Mouse (Mus musculus) brown adipose tissue, adult 24 weeks (tissue): ENCODE measurements around the gene Ctdsp1. TPM values are rescaled to one million over a fixed set of nuclear protein-coding genes. Genes with fewer than 3 reads are reported as not detected.
A peak's percentile ranks its signal among the peaks of the same experiment; 100 is the strongest.

ENCODE experiments used
- H3K27ac ChIP-seq: fragments of 200-500 bp; replicated peaks from 2 replicates; pipeline ENCODE4 v1.5.1; 2012; ENCODE audit warnings: low read depth, mild to moderate bottlenecking, low read length
- H3K4me1 ChIP-seq: fragments of 200-500 bp; 2 replicates; pipeline ENCODE4 v1.6.1; 2012; ENCODE audit warnings: low read length, mixed read lengths; ENCODE audit not compliant: control insufficient read depth, insufficient read depth, insufficient read length
- H3K4me3 ChIP-seq: fragments of 200-500 bp; 2 replicates; pipeline ENCODE4 v1.5.1; 2012; ENCODE audit warnings: low read depth, mild to moderate bottlenecking, low read length, moderate library complexity; ENCODE audit not compliant: insufficient read depth
- polyA plus RNA-seq: library from polyadenylated mRNA; stranded (reverse); fragments of >200 nt; gene quantifications from 2 replicates; pipeline ENCODE4 v1.2.4, GENCODE M21; 2012; ENCODE audit not compliant: missing spikeins, insufficient read depth, insufficient read length

The Ctdsp1 gene
- polyA plus RNA-seq, 1 experiment = 98.0 TPM

DNA sequence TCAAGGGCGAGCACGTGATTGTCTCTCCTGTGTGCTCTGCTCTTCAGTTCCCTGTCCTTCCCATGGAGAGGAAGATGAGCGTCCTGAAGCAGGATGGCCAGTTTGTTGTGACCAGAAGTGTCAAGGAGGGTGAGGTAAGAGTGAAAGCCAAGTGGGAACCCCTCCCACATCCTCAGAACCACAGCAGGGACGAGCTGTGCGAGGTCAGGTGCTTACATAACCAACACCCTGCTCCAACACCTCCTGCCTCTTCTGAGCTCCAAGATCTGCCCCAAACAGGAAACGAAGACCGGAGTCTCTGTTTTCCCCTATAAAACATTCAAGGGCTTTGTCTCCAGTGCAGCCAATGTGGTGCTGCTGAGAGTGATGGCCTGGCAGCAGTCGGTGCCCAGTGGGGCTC is 27.0 kb upstream of the Ctdsp1 start:
- Histone ChIP-seq H3K27ac (no peak overlapping the region), H3K4me1 (peaks cover 5% of the 10 kb centered on the region), H3K4me3 (no peak overlapping the region)

DNA sequence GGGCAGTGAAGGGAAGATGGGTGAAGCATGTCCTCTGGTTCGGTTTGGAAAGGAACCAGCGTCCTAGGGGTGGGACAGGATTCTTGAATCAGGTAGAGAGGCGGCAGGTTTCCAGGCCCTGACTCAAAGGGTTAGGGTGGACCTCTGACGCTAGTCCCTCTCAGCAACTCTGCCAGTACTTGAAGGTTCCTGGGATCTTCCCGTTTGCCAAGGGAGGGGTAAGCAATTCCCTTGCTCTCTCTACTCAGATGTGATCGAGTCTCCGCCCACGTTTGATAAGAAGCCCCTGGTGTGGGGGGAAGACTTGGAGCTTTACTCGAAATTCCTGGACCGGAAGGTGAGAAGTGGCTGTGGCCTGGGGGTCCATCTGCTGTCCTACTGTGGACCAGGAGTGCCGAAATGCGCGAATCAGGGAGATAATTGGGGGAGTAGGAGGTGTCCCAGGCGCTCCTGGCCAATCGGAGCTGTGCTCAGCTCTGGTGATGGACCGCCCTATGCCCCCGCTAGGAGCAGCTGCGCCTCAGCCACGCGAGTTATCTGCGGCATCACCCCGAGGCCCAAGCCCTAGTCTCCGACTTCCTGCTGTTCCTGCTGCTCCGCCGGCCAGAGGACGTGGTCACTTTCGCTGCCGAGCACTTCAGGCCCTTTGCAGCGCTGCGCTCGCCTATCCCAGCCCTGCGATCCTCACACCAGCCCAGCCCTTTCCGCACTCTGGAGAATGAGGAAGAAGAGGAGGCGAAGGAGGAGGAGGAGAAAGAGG is 23.2 kb upstream of the Ctdsp1 start:
- H3K27ac ChIP-seq = peak overlapping the region; percentile 45
- peak overlapping the region; percentile 19 for H3K4me3 ChIP-seq
- H3K4me1 ChIP-seq = peaks cover 5% of the 10 kb centered on the region

DNA sequence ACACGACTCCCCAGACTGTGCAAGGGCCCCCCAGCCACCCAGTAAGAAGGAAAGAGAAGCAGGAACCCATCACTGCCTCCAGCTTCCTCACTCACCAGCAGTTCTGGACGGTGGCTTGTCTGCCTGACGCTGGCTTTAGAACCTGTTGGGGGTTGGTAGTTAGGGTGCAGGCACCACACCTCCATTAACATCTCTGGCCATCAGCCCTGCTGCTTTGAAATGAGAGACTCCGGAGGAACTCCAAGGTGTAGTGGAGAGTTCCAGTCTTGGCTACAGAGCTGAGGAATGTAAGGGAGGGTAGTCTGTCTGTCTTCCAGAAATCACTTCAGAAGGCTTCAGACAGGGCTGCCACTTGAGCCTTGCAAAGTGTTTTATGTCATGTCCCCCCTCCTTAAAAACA is 21.3 kb upstream of the Ctdsp1 start:
- H3K4me3 ChIP-seq = no peak overlapping the region
- no peak overlapping the region for H3K27ac ChIP-seq
- H3K4me1 ChIP-seq = no peaks in the 10 kb centered on the region; the same call in 1 of the 2 replicates

DNA sequence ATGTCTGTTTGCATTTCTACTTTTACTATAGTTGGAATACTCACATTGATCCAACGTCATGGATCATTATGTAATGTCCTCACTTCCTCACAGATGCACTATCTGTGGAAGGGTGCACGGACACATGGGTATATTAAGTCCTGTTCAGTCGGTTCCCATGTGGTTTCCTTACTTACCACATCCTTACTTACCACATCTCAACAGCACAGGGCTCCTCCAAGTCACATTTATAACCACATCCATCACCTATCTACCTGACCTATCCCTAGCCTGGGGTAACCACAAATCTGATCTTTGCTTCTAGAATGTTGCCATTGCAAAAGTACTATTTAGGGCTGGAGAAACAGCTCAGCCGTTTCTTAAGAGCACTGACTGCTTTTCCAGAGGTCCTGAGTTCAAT is 17.9 kb upstream of the Ctdsp1 start:
- H3K27ac ChIP-seq = no peak overlapping the region
- H3K4me1 ChIP-seq = peaks cover 5% of the 10 kb centered on the region; the same call in 1 of the 2 replicates
- H3K4me3 ChIP-seq = no peak overlapping the region

DNA sequence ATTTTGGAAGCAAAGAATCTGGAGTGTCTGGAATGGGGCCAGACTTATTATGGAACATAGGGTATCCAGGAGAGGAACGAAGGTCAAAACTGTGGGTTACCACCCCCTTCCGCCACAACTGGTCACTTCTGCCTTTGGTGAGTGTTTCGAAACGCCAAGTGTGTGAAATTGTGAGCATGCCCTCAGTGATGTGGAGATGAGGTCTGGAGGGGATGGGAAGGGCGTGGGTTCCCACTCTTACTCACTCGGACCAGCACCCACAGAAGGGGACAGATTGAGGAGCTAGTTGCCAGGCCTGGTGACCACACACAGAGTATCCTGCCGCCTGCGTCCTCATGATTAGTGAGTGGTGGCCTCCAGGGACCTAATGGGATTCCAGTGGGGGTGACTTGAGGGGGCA is 16.3 kb upstream of the Ctdsp1 start, which contains the start of gene Slc11a1:
Gene Slc11a1 (plus strand): TSS at position 216 of the 400 bp plus-strand sequence.
- peak within 1 kb of the TSS; percentile 43 for H3K4me3 ChIP-seq
- H3K4me1 ChIP-seq = 0 out of 2 replicates have a peak, but pooled peaks cover 5% of the 10 kb centered on the region
- peak within 1 kb of the TSS; percentile 86 for H3K27ac ChIP-seq

DNA sequence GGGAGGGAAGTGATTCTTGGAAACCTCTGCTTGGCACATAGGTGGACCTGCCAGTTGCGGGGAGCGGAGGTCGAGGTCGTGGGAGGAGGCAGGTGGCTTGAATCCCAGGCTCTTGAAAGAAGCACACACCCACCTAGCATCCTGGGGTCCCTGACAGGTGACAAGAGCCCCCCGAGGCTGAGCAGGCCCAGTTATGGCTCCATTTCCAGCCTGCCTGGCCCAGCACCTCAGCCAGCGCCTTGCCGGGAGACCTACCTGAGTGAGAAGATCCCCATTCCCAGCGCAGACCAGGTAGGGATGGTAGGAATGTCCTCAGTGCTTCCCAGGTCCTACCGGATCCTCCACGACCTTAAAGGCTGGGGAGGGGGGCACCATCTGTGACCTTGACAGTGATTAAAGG is 15.7 kb upstream of the Ctdsp1 start:
- Histone ChIP-seq H3K27ac (peak overlapping the region; percentile 86), H3K4me3 (peak overlapping the region; percentile 43), H3K4me1 (0 out of 2 replicates have a peak, but pooled peaks cover 5% of the 10 kb centered on the region)

DNA sequence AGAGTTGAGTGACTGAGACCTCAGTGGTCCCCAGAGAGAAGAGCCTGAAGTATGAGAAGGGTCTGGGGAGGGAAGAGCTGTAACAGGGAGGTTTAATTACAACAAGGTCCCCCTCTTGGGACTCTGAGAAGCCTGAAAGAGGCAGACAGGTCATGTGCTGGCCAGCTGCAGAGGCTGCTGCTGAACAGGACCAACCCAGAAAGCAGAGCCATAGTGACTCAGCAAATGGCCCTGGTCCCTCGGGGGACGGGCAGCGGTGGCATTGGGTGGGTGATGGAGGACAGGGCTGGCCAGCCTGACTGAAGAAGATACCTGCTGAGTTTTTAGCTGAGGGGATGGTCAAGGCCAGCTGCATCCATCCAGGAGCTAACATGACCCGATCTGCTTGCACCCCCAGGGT is 14.9 kb upstream of the Ctdsp1 start:
- peak overlapping the region; percentile 86 for H3K27ac ChIP-seq
- H3K4me1 ChIP-seq = 0 out of 2 replicates have a peak, but pooled peaks cover 5% of the 10 kb centered on the region
- H3K4me3 ChIP-seq = peak overlapping the region; percentile 43

DNA sequence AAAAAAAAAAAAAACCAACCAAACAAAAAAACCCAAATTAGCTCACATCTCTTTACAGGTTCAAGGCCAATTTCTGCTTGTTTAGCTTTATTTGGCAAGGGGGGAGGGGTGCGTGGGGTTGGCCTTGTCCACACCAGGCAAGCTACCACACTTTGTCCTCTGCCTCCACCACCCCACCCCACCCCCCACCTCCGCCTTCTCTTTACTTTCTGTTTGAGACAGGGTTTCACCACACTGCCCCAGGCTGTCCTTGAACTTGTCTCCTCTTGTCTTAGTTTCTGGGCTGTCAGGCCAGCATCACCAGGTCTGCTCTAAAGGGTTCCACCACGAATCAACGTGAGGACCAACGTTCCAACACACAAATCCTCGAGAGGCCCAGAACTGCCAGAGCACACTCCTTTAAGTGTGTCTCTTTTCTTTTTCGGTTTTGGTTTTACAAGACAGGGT is 12.2 kb upstream of the Ctdsp1 start:
- Histone ChIP-seq H3K4me3 (no peak overlapping the region), H3K27ac (no peak overlapping the region), H3K4me1 (0 out of 2 replicates have a peak, but pooled peaks cover 5% of the 10 kb centered on the region)

DNA sequence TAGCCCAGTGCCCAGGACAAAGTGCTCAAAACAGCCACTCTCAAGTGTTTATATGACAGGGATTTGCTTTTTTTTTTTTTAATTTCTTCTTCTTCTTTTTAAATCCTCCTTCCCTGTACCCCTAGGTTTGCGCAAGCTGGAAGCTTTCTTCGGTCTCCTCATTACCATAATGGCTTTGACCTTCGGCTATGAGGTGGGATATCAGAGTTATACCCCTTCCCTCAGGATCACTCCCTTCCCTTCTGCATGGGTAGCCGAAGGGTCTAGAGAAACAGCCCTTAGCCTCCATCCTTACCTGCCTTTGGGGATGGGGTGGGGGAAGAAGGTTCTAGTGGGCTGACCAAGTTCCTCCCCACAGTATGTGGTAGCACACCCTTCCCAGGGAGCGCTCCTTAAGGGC is 10.8 kb upstream of the Ctdsp1 start:
- Histone ChIP-seq H3K27ac (no peak overlapping the region), H3K4me1 (0 out of 2 replicates have a peak, but pooled peaks cover 5% of the 10 kb centered on the region), H3K4me3 (no peak overlapping the region)

DNA sequence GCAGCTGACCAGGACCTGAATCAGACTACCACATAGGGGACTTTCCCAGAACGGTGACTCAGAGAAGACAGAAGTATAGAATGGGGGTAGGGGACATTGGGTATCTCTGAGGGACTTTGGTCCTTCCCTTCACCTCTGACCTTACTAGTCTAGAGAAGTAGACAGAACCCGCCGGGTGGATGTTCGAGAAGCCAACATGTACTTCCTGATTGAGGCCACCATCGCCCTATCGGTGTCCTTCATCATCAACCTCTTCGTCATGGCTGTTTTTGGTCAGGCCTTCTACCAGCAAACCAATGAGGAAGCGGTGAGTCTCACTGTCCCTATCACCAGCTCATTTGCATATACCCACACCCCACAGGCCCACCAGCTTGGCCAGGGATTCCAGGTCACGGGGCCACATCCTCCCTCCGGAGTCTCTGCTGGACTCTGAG is 9.7 kb upstream of the Ctdsp1 start:
- no peak overlapping the region for H3K4me3 ChIP-seq
- H3K27ac ChIP-seq = no peak overlapping the region
- 0 out of 2 replicates have a peak, but pooled peaks cover 2% of the 10 kb centered on the region for H3K4me1 ChIP-seq

DNA sequence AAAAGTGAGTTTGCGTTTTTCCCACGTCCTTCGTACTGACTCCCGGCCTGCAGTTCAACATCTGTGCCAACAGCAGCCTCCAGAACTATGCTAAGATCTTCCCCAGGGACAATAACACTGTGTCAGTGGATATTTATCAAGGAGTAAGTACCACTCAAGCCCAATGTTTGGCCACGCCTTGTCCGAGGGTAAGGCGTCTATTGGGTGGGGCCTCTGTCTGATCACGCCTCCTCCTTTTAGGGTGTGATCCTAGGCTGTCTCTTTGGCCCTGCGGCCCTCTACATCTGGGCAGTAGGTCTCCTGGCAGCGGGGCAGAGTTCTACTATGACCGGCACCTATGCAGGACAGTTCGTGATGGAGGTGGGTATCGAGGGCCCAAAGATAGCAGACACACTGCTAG is 7.9 kb upstream of the Ctdsp1 start:
- Histone ChIP-seq H3K27ac (no peak overlapping the region), H3K4me3 (no peak overlapping the region), H3K4me1 (0 out of 2 replicates have a peak, but pooled peaks cover 4% of the 10 kb centered on the region)

DNA sequence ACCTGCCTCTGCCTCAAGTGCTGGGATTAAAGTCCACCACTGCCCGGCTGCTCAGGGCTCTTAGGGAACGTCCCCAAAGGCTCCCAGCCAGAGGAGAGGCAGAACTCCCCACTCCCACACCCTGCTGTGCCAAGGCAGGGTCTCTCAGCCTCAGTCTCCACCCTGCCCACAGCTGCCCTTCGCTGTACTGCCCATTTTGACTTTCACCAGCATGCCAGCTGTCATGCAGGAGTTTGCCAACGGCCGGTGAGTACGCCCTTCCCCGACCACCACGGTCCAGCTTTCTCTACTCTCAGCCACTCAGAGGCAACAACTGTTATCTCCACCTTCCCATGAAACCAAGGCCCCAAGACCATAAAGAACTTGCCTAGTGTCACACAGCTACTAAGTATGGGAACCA is 6.8 kb upstream of the Ctdsp1 start:
- H3K27ac ChIP-seq = no peak overlapping the region
- H3K4me1 ChIP-seq = peaks cover 4% of the 10 kb centered on the region; the same call in 1 of the 2 replicates
- H3K4me3 ChIP-seq = no peak overlapping the region

DNA sequence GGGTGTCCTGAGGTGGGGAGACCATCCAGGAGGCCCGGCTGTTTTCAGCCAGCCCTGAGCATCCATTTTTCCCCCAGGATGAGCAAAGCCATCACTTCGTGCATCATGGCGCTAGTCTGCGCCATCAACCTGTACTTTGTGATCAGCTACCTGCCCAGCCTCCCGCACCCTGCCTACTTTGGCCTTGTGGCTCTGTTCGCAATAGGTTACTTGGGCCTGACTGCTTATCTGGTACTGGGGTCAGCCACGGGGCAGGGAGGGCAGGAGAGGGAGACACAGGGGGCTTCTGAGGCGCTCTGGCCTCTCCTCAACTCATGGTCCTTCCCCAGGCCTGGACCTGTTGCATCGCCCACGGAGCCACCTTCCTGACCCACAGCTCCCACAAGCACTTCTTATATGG is 6.2 kb upstream of the Ctdsp1 start:
- Histone ChIP-seq H3K4me3 (no peak overlapping the region), H3K4me1 (peaks cover 8% of the 10 kb centered on the region; the same call in 1 of the 2 replicates), H3K27ac (no peak overlapping the region)

DNA sequence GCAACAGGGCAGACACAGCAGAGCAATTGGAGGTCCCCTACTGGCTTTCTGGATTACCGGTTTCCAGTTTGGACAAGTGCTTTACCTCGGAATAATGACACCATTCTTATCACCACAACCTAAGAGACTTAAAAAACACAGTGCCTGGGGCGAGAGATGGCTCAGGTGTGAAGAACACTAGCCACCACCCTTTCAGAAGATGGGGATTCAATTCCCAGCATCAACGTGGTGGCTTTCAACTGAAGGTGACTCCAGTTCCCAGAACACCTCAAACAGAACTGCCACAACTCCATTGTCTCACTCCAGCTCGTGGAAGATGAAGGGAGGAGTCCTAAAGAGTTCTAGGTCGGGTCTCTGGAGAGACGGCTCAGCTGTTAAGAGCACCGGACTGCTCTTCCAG is 5.8 kb upstream of the Ctdsp1 start:
- Histone ChIP-seq H3K4me1 (peaks cover 8% of the 10 kb centered on the region; the same call in 1 of the 2 replicates), H3K4me3 (no peak overlapping the region), H3K27ac (no peak overlapping the region)

DNA sequence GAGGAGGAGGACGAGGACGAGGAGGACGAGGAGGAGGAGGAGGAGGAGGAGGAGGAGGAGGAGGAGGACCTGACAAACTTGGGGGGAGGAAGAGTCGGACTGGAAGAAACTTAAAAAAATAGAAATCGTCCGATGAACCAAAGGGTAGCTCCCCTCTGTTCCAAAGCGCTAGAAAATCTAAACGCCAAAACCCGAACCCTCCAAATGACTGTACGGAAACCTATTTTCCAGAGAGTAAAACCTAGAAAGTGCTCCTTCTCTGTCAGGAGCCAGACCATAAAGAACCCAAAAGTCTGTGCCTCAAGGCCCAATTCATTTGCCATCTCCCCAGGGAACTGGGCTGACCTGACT is 5.0 kb upstream of the Ctdsp1 start:
- Histone ChIP-seq H3K27ac (peak overlapping the region; percentile 95), H3K4me1 (peaks cover 8% of the 10 kb centered on the region; the same call in 1 of the 2 replicates), H3K4me3 (peak overlapping the region; percentile 75)
